Mouse (Mus musculus) right cerebral cortex, postnatal 25 days (tissue): ENCODE measurements at regions not wholly inside any gene's neighbourhood (a gene's known extent, or its start where the extent isn't known, plus 50 kb on each side); places are given as distances from the start of the nearest gene placed in this dataset.

ENCODE experiments used
- DNase-seq: peaks from one replicate; pipeline ENCODE4 v3.0.0; 2022

DNA sequence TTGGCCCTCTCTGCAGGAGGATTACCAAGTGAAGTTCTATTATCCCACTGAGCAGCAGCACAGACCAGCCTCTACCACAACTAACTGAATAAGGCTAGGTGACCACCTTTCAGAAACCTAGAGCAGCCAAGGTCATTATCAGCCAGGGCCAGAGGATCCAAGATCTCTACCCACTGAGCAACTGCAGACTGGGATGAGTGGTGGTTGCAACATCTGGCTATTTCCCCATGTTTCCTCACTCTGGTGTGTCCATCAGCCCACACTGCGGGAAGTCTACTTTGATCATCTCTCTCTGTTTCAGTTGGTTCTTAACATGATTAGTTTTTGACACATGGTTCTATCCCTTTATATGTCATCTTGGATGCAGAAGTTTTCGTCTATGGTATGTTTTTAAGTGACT lies 157.2 kb downstream of the Cog6 start:
- DNase-seq = no peak

DNA sequence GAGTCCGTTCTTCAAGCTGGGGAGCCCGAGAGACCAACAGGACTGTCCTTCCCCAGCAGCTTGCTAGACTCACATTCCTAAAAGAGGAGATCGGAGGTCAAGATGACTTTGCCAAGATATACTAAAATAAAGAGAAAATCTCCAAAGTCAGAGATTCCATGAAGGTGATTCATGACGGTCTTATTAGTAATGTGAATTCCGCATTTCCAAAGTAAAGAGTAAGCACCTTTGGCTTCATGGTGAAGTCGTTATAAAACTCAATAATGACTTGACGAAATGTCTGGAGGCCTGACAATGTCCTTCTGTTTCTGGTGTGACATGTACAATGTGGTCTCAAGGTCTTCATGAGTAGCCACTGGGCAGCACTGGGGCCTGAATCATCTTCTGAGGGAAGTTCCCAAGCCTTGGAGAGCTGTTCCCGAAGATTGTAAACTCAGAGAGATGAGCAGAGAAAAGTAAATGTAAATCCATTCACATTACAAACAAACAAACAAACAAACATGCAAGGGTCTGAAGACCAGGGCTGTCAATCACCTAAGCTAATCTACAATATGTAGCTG lies 157.7 kb downstream of the Cog6 start:
- DNase-seq = no peak

DNA sequence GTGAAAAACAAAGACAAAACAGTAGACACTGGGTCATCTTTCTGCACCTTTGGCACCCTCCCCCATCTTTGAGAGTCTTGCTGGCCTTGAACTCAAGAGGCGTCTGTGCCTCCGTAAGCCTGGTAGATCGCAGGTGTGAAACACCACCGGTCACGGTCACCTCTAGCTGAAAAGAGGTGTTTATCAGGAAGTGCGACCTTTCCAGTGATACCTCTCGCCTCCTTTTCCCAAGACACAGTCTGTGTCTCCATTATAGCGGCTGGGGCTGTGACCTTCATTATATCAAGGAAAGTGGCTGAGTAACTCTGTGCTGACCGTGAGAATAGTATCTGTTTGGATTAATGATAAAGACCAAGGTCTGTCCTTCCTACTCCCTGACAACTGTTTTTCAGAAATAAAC lies 158.8 kb downstream of the Cog6 start:
- DNase-seq = no peak

DNA sequence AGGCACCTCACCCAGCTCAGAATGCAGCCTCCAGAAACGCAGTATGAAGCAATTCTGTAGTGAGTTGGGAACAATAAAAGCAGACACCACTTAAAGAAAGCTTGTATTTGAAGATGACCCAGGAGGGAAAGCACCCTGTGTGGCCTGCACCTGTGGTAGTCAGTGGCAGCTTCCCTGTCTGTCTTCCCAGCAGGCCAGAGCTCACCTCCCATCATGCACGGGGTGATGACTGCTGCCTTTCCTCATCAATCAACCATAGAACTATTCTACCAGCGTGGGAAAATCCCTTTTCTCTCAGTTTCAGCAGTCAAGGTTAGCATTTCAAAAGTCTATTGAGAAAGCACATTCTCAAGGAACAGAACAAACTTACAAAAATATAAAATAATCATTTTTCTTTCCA lies 160.0 kb downstream of the Cog6 start:
- DNase-seq = no peak

DNA sequence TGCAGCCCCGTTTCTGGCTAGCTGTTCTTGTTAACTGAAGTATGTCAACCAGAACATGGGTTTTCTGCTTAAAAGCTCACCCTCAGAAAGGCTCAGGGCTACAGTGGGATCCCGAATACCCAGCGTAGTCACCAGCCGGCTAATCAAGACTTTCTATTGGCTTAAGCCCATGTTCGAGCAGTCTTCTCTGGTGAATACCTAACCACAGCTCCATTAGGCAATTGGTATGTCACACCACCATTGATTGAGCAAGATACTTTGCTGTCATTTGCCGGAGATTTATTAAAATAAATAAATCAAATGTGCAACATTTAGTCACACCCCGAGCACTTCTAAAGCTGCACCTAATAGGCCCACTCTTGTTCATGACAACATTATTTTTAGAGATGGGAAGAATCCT lies 162.5 kb downstream of the Cog6 start:
- DNase-seq = no peak

DNA sequence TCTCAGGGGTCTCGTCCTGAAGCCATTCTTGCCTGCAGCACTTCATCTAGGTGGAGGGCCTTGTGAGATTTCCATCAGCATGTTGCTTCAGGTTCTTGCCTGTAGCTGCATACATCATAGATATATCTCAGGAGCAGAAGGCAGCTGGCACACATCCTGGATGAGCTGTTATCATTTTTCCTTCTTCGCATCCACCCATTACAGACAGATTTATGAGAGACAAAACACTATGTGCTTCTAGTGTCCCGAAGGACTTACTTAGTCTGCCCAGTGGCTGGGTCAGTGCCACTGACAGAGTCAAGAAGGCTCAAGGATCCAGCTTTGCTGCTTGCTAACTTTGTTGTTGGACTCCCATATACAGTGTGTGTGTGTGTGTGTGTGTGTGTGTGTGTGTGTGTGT lies 163.9 kb downstream of the Cog6 start:
- DNase-seq = no peak

DNA sequence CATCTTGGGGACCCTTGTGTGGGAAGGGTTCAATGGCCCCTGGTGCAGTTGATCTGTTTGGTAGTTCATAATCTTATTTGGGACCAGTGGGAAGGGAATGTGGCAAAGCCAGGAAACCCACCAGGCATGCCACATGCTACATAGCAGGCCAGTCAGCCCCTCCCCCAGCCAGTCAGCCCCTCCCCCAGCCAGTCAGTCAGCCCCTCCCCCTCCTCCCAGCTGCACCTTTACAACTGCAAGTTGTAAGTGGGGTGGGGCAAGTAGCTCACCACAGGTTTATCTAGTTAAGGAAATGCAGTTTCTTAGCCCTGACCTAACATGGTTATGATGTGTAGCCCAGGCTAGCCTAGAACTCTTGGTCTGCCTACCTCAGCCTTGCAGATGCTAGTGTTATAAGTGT lies 171.9 kb downstream of the Cog6 start:
- no peak for DNase-seq

DNA sequence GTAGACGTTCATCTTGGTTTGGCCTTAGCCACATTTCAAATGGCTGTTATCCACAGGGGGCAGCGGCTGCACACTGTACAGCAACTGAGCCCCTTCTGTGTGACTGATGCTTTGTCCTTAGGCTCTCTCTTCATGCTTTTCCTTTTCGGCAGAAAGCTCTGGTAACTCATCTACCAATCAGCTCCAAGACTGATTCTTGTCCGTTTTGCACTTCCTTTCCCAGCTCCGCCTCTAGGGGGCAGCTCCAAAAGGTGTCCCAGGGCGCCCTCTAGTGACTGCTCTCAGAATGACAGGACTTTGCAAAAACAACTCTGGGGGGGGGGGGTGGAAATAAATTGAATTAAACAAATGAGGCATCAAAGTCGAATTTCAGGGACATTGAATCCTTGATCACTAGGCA lies 173.0 kb downstream of the Cog6 start:
- peak; percentile 52 for DNase-seq

DNA sequence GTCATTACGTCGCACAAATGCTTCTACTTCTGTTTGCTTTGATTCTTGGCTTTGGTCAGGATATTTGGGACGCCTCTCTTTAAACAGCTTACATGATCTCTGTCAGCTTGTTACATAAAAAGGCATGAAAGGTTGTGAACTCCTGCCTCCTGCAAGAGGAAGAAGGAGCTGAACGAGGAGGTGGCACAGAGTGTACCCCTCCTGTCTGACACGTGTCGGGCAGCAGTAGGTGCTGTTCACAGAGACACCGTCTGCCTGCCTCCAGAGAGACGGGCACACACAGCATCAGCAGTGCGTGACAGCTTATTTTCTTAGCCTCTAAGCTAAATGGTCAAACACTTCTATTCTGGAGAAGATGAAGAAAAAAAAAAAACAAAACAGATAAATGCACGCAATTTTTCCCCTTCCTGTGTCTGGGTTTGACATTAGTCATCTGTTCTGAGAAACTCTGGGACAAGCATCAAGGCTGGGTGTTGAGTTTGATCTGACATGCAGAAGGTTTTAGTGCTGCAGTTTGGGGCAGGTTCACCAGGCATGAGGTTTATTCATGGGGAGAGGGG lies 174.1 kb downstream of the Cog6 start:
- DNase-seq = no peak

DNA sequence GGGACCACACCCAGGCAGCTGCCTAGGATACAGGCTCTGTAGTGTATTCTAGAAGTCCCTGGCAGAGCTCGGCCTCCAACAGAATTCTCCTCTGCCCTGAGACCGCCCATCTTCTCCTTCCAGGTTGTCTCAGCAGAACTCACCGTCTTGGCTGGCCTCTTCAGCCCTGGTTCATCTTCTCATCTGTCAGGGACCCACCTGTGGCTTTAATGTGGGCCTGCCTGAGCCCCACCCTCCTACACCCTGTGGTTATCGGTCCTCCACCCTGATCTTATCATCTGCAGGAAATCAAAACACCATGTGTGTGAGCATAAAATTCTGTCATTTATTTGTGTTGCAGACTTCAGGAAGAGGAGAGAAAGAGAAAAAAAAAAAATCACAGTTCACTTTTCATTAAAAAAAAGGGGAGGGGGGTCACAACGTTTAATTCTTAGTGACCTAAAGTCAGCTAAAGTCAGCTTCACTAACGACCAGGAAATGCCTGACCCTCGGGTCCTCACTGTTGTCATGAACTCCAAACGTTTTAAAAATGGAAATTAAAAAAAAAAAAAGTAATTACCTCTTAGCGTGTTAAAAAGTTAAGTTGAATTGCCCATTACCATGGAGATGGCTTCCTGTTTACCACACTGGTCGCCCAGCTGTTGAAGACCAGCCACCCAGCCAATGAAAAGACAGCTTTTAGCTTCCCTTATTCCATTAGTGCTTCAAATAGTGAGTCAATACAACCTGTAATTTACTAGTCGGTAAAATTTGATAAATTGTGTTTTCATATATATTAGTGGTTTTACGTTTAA lies 176.7 kb downstream of the Cog6 start:
- DNase-seq = no peak

DNA sequence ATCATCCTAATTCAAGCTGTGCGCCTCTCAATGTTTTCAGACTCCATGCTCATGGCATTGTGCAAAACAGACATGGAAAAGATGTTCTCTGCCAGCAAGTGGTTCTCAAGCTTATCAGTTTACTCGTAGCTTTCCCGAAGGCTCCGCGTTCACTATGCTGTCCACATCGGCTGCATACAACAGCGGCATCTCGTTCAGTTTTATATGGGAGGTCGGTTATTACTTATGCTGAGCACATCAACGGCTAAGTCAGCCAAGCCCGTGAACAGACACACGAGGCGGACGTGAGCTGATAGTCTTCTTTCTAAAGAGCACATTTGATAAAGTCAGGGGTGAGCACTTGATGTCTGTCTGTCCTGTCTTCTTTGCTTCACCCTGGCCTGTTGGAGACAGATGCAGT lies 179.0 kb downstream of the Cog6 start:
- no peak for DNase-seq

DNA sequence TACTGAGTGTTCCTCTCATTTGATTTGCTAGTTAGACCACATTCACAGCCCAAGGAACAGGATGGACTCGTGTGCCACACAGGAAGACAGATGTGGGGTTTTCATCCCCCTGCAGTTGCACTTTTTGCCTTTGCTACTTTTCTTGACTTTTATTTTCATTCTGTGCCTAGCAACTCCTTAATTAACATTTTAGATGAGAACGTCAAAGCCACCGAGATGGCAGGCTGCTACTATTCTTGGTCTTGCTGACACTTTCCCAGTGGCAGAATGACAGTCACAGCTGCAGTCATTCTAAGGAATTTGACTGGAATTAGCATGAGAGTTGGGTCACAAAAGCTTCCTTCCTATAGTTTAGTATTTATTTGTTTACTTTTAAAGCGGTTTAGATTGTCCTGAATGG lies 179.5 kb downstream of the Cog6 start:
- DNase-seq = no peak

DNA sequence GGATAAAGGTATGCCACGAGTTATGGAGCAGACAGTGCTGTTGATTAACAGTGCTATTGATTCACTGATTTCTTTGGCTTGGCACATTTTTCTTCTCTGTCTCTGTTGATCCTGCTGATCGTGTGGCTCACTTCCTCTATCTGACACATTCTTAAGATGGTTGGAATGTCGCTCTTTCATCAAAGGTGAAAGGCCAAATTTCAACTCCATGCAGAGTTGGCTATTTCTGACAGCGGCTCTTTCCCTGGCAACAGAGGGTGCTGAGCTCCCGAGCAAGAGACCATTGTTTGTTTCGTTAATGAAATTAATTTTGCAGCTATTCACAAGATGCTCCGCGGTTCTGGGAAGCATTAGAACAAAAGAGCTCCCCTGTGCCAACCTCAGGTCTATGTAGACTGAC lies 180.3 kb downstream of the Cog6 start:
- DNase-seq = no peak

DNA sequence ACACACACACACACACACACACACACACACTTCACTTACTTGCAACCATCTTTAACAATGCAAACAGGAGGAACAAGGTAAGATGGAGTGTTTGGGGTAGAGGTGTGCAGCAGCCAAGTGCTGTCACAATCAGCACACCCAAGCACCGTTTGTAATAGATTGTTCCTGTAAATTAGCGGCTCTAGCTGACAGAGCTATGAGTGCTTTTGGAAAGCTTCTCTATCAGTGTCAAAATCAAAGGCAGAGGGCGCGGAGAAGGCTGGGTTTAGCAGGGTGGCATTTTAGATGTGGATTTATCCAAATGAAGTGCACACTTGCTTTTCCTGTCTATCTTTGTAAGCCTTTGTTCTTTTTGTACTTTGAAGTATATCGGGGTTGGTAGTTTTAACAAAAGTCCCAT lies 184.6 kb downstream of the Cog6 start:
- DNase-seq = no peak

DNA sequence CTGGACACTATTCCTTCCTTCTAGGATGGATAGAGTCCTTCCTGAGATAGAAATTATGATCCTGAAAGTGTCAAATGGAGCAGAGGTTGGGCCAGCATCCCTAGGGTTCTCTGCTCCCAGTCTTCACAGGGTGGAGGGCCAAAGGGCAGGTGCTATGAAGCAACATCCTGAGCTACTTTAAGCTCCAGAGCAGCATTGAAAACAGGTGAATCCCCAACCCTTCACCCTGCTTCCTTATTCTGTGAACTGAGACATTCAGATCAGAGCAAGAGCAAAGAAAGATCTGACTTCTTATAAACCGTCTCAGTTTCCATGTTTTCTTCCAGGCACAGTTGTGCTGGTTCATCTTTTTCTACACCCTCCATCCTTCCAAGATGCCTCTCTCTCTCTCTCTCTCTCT lies 185.1 kb downstream of the Cog6 start:
- DNase-seq = no peak

DNA sequence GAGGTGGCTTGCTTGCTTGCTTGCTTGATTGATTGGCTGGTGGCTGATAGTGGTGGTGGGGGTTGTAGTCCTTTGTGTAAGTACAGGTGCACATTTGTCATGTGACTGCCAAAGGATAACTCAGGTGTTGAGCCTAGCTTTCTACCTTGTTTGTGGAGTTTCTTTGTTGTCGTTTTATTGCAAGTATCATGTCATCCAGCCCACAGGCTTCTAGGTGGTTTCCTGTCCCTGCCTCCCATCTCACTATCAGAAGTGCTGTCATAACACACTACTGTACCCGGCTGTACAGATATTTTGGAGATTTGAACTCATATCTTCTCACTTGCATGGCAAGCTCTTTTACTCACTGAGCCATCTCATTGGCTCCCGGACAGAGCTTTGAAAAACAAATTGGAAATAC lies 186.9 kb downstream of the Cog6 start:
- no peak for DNase-seq

DNA sequence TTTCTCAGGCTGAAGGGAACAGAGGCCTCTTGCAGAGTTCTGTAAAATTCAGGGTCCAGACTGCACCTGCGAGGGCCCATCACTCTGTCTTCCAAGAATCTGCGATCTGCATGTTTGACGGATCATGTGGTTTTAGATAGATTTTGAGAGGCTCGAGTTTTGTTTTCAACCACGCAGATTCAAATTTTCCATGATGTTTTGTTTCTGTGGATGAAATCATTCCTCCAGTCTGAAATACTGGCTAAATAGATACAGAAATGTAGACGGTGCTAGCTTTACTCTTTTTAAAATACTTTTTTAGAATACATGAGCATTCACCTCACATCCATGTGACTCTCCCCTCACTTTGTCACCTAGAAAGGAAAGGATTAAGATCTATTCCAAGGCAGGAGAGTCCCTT lies 188.0 kb downstream of the Cog6 start:
- no peak for DNase-seq

DNA sequence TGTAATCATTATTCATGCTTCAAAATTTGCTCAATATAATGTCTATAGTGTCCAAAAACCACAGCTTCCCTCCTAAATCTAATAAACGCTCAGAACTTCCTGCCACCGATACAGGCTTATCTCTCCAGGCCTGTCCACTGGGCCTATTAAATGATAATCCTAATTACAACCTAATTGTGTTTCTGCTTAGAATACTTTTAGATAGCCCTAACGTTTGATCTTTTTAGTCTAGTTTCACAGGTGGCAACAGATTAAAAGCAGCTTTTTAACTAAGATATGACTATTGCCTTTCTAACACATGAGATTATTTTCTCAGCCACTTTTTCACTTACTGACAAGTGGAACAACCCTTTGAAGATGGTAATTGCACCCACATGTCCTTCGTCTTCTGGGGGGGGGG lies 188.6 kb downstream of the Cog6 start:
- DNase-seq = no peak

DNA sequence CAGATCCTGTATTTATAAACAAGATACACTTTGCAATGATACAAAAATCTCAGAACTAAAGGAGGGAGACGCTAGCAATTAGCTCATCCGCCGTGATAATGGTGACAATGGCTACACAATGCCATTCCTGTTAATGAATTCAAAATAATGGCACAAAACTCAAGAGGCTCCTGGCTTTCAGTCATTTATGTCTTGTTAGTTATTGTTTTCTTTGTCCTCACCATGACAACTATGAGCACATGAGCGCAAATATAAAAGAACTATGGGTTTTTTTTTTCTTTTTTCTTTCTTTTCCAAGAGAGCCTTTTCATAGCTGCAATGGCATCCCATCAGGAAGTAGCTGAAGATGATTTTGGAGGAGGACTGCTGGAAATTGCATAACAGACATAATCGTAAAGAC lies 194.2 kb downstream of the Cog6 start:
- DNase-seq = no peak

DNA sequence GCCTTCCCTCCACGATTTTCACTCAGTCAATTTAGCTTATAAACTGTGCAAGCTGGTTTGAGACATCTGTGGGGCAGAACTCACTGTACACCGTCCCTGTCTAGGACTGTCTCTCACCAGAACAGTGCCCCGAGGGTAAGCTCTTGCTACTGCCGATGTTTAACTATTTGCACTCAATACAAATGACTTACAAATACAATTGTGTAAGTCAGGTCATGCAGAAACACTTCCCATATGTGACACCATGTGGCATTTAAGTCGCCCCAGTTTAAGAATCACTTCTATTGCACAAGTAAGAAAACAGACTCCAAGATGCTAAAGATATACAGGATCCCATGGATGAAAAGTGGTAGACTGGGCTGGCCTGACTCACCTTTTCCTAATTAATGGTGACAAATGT lies 195.6 kb downstream of the Cog6 start:
- no peak for DNase-seq

DNA sequence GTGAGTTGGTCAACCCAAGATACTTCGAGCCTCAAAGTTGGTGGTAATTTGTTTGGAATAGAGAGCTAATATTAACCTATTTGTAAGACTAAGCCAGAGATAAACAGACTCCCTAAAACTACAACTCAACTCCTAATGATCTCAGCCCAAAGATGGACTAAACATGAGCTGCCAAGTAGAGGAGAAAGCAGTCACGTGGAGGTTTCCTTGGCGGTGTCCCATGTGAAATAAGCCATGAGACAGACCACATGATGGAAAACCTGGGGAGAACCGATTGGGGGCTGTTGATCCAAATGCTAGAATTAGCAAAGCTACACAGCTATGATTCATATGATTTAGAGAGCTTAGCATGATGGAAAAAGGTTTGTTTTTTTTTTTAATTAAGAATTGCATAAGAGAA lies 198.6 kb downstream of the Cog6 start:
- no peak for DNase-seq

DNA sequence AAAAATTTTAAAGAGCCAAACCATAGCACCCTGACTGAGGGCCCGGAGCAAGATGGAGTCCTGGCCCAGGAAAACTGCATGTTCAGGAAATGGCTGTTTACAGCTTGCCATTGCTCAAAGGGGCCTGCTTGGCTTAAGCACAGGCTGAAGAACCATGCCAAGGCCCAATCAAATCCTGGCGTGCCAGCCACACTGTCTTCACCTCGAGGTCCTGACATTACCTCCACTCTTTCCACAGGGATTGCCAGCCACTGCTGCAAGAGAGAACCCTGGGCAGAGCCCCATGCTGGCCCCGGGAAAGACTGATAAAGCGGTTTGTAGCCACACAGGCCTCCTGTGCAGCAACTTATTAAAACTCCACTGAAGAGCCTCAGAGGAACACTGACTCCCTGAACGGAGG lies 199.6 kb downstream of the Cog6 start:
- DNase-seq = no peak

DNA sequence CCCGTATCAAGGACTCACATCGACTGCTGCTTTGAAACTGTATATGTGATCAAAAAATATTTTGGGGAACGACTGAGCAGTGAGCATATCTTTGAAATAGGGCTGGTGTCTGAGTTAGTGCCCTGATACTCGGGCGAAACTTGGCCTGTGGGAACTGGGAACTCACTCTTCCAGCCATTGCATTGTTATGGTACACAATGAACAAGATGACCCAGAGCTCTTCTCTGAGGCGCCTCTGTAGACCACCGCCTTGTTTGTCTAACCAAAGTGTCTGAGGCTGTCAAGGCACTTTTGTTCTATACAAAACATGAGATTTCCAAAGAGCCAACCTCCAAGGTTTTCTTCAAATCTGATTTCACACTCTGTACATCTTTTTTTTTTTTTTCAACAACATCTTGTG lies 201.5 kb downstream of the Cog6 start:
- DNase-seq = no peak

DNA sequence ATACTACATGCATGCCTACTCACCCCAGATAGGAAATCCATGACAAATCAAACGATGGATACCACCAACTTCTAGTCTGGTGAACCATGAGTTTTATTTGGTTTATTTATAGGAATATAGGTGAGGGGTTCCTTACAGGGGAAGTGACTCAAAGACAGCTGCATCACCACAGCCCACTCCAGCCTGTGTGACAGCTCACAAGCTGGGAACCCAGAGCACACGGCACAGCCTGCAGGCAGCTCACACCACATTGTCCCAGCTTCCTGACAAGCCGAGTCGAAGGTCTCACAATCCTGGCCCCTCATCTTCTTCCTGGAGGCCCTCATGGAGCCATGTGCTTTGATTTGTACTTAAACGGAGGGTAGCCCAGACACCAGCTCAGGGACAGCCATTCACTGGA lies 214.7 kb downstream of the Cog6 start:
- DNase-seq = no peak

DNA sequence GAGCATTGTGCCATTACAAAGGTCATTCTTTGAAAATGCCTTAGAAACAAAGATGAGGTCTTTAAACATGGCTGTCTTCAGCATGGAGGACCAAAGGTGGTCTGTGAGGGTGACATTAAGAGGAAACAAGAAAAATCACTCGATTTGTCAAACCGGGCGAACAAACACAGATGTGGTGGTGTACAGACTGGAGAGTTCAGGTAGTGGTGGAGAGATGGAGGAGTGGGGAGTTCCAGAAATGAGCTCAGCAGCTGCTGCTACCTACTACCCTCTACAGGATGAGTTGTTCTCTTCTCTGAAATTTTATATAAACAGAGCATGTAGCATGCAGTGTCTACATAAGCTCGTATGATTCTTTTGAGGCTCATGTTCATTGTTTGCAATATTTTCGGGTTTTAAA lies 215.6 kb downstream of the Cog6 start:
- no peak for DNase-seq
